28 mouse cellular contexts compared by ENCODE assay signal in genomic region chr8:13696157-13696556, GRCm38 (mm10). TPM values are rescaled to one million over a fixed set of nuclear protein-coding genes. Genes with fewer than 3 reads are reported as not detected.
A peak's percentile ranks its signal among the peaks of the same experiment; 100 is the strongest.
DNase-seq lines count a peak whose midpoint lies in the region; ATAC-seq and TF ChIP-seq lines count a peak whose summit lies in the region.
"Had no signal": no experiment of that assay in that cellular context is flagged by ENCODE, and none has a peak within 500 bp of the region (broad histone marks: within the 10 kb centered on the region; RNA-seq: fewer than 3 reads in every experiment).

No protein-coding gene starts in this region.

- H3K9me3 ChIP-seq in heart, embryonic 10.5 days: no peaks in the 10 kb centered on the region
- no peaks in the 10 kb centered on the region for H3K9me3 ChIP-seq in heart, embryonic 11.5 days (replicated peaks; ENCODE audit: control insufficient read depth, low read length)
- H3K9me3 ChIP-seq: embryonic facial prominence, embryonic 12.5 days; forebrain, embryonic 12.5 days; heart, embryonic 13.5 days; hindbrain, embryonic 12.5 days; limb, embryonic 13.5 days; liver, embryonic 12.5 days had no signal

- 57% methylated on average over 4 of the region's 4 CpGs for WGBS in heart, embryonic 10.5 days
- 73% methylated on average over 4 of the region's 4 CpGs for WGBS in heart, embryonic 11.5 days (ENCODE audit: insufficient replicate concordance)
- 29% methylated on average over 4 of the region's 4 CpGs for WGBS in small intestine, adult 2 months

- peaks cover 18% of the 10 kb centered on the region for H3K4me1 ChIP-seq in heart, embryonic 10.5 days
- H3K4me1 ChIP-seq in heart, embryonic 11.5 days (ENCODE audit: control insufficient read depth, insufficient read depth, low read length): peaks cover 5% of the 10 kb centered on the region
- H3K4me1 ChIP-seq in small intestine, adult 2 months (ENCODE audit: control insufficient read depth, insufficient read depth, insufficient read length, low read length): peaks cover 42% of the 10 kb centered on the region
- H3K4me1 ChIP-seq: embryonic facial prominence, embryonic 12.5 days had no signal

- DNase-seq in cerebellum, adult 9-10 months: peak; percentile 26
- no peak for DNase-seq in heart, embryonic 10.5 days (ENCODE audit: low spot score)
- peak; percentile 24 for DNase-seq in NIH3T3 (ENCODE audit: low read depth)
- DNase-seq in left cerebral cortex, adult 8-10 months (ENCODE audit: low spot score in 2 of 2): no peak
- DNase-seq in c-Kit-positive CD71-positive TER-119-positive erythroid progenitor cells, embryonic 14.5 days (ENCODE audit: low spot score): no peak
- DNase-seq: B cell, adult 2 months; cerebellum, postnatal 10 days; heart, adult 11 months; heart, postnatal 14 days; kidney, adult 9 months; kidney, postnatal 14 days; layer of hippocampus, postnatal 36 days; lung, adult 2 months; thymus, adult 18-20 months; thymus, postnatal 36 days had no signal

- no peak for ATAC-seq in cerebellum, adult (ENCODE audit: insufficient number of reproducible peaks, low FRiP score, low TSS enrichment)
- ATAC-seq in heart, embryonic 11.5 days (replicated peaks; ENCODE audit: insufficient number of reproducible peaks, low FRiP score, low TSS enrichment): no peak
- ATAC-seq: liver, embryonic 12.5 days; midbrain, embryonic 16.5 days had no signal

- peak overlapping the region; percentile 26; the same call in 1 of the 2 replicates for H3K27ac ChIP-seq in heart, embryonic 10.5 days
- H3K27ac ChIP-seq in heart, embryonic 11.5 days (ENCODE audit: low read depth, low read length): no peak overlapping the region
- H3K27ac ChIP-seq in small intestine, adult 2 months (ENCODE audit: insufficient read depth, low read depth, low read length): peak overlapping the region; percentile 67
- H3K27ac ChIP-seq: embryonic facial prominence, embryonic 12.5 days; forebrain, embryonic 12.5 days; heart, embryonic 13.5 days; hindbrain, embryonic 12.5 days; limb, embryonic 13.5 days; liver, embryonic 12.5 days had no signal

- no peak overlapping the region for H3K4me3 ChIP-seq in heart, embryonic 10.5 days
- H3K4me3 ChIP-seq in heart, embryonic 11.5 days (ENCODE audit: low read depth, low read length): no peak overlapping the region
- peak overlapping the region; percentile 15; the same call in 1 of the 2 replicates for H3K4me3 ChIP-seq in small intestine, adult 2 months (ENCODE audit: low read depth, low read length)
- H3K4me3 ChIP-seq: embryonic facial prominence, embryonic 12.5 days; forebrain, embryonic 12.5 days; heart, embryonic 13.5 days; hindbrain, embryonic 12.5 days; limb, embryonic 13.5 days; liver, embryonic 12.5 days had no signal

- TF ChIP-seq POLR2A in small intestine, adult 2 months (IDR thresholded peaks at IDR 0.05; ENCODE audit: low read depth, low read length): no peak

- H3K9ac ChIP-seq in heart, embryonic 11.5 days (ENCODE audit: low read depth, low read length): no peak overlapping the region
- H3K9ac ChIP-seq: embryonic facial prominence, embryonic 12.5 days; forebrain, embryonic 12.5 days; heart, embryonic 13.5 days; hindbrain, embryonic 12.5 days; limb, embryonic 13.5 days; liver, embryonic 12.5 days had no signal

- H3K27me3 ChIP-seq in heart, embryonic 10.5 days (ENCODE audit: insufficient read depth, poor library complexity, severe bottlenecking): no peaks in the 10 kb centered on the region
- no peaks in the 10 kb centered on the region for H3K27me3 ChIP-seq in heart, embryonic 11.5 days (ENCODE audit: control insufficient read depth, insufficient read depth, low read length)
- H3K27me3 ChIP-seq in small intestine, adult 2 months (ENCODE audit: control insufficient read depth, insufficient read depth, low read length): no peaks in the 10 kb centered on the region
- H3K27me3 ChIP-seq: embryonic facial prominence, embryonic 12.5 days; forebrain, embryonic 12.5 days; heart, embryonic 13.5 days; hindbrain, embryonic 12.5 days; limb, embryonic 13.5 days; liver, embryonic 12.5 days had no signal

- H3K4me2 ChIP-seq in heart, embryonic 11.5 days: no peak overlapping the region
- H3K4me2 ChIP-seq: embryonic facial prominence, embryonic 12.5 days; forebrain, embryonic 12.5 days; heart, embryonic 13.5 days; hindbrain, embryonic 12.5 days; limb, embryonic 13.5 days; liver, embryonic 12.5 days had no signal

- TF ChIP-seq CTCF in small intestine, adult 2 months (IDR thresholded peaks at IDR 0.05; ENCODE audit: extremely low read depth, insufficient read length, insufficient replicate concordance, low read depth, low read length): no peak

- H3K36me3 ChIP-seq in heart, embryonic 10.5 days: no peaks in the 10 kb centered on the region
- no peaks in the 10 kb centered on the region for H3K36me3 ChIP-seq in heart, embryonic 11.5 days (ENCODE audit: control insufficient read depth, insufficient read depth, low read length)
- H3K36me3 ChIP-seq in small intestine, adult 2 months (ENCODE audit: control insufficient read depth, insufficient read depth, low read length): no peaks in the 10 kb centered on the region
- H3K36me3 ChIP-seq: embryonic facial prominence, embryonic 12.5 days; forebrain, embryonic 12.5 days; heart, embryonic 13.5 days; hindbrain, embryonic 12.5 days; limb, embryonic 13.5 days; liver, embryonic 12.5 days had no signal

RNA-seq across cellular contexts. Expression of gene Cfap97d2, which starts 9.5 kb away (rescaled TPM):
- not detected in 2 replicates for polyA plus RNA-seq in heart, embryonic 10.5 days (2016; fragmentation: Nextera tagmentation; extraction: Ambion mirVana)
- not detected in 2 replicates for polyA plus RNA-seq in heart, embryonic 11.5 days (2014; fragmentation: Nextera tagmentation; extraction: Ambion mirVana)
- polyA plus RNA-seq in small intestine, adult 2 months (2012; rRNA removed): not detected in 2 replicates
- 1 to 10 TPM; 1.1 to 2.6 (median 2.0) TPM for total RNA-seq in left cerebral cortex, adult 8-10 months (2022)
- total RNA-seq: gastrocnemius, adult 8-10 months; heart, postnatal 14 days; megakaryocyte-erythroid progenitor cell, adult 5-6 weeks; MEL had no signal
- polyA plus RNA-seq: heart, embryonic 13.5 days; limb, embryonic 13.5 days; liver, embryonic 12.5 days had no signal

RNA-seq across cellular contexts. Expression of gene Rasa3, which starts 18.8 kb away (rescaled TPM):
- polyA plus RNA-seq in heart, embryonic 10.5 days (2016; fragmentation: Nextera tagmentation; extraction: Ambion mirVana): 33.0 and 48.0 TPM in 2 replicates
- 26.3 and 36.3 TPM in 2 replicates for polyA plus RNA-seq in heart, embryonic 11.5 days (2014; fragmentation: Nextera tagmentation; extraction: Ambion mirVana)
- polyA plus RNA-seq in small intestine, adult 2 months (2012; rRNA removed): 8.5 and 13.1 TPM in 2 replicates
- 10 to 100 TPM; 63.9 to 72.0 (median 69.5) TPM for total RNA-seq in left cerebral cortex, adult 8-10 months (2022)

Comparison
In these comparisons a context has a peak if more than half of its experiments do, and no peak if none do; other contexts are left out.
1. DNase-seq: peak in cerebellum, adult 9-10 months (single experiment) and NIH3T3 (single experiment); none in heart, embryonic 10.5 days (single experiment), left cerebral cortex, adult 8-10 months (0 of 2) and c-Kit-positive CD71-positive TER-119-positive erythroid progenitor cells, embryonic 14.5 days (single experiment).